Mouse (Mus musculus): Measurements from ENCODE around the gene Grik3. TPM values are rescaled to one million over a fixed set of nuclear protein-coding genes. Genes with fewer than 3 reads are reported as not detected.

The Grik3 gene
- total RNA-seq, 1 experiment from 2014 or later: 0.39 TPM

GRCm38 (mm10) chr4:125545768-125546220 is 55.3 kb downstream of the Grik3 start:
- DNase-seq: no peak

- DNase-seq: no peak
These were observed 57.7 kb downstream of the Grik3 start for GRCm38 (mm10) chr4:125548190-125548589.

- DNase-seq: no peak
These were observed 63.3 kb downstream of the Grik3 start for GRCm38 (mm10) chr4:125553754-125554153.

DNA sequence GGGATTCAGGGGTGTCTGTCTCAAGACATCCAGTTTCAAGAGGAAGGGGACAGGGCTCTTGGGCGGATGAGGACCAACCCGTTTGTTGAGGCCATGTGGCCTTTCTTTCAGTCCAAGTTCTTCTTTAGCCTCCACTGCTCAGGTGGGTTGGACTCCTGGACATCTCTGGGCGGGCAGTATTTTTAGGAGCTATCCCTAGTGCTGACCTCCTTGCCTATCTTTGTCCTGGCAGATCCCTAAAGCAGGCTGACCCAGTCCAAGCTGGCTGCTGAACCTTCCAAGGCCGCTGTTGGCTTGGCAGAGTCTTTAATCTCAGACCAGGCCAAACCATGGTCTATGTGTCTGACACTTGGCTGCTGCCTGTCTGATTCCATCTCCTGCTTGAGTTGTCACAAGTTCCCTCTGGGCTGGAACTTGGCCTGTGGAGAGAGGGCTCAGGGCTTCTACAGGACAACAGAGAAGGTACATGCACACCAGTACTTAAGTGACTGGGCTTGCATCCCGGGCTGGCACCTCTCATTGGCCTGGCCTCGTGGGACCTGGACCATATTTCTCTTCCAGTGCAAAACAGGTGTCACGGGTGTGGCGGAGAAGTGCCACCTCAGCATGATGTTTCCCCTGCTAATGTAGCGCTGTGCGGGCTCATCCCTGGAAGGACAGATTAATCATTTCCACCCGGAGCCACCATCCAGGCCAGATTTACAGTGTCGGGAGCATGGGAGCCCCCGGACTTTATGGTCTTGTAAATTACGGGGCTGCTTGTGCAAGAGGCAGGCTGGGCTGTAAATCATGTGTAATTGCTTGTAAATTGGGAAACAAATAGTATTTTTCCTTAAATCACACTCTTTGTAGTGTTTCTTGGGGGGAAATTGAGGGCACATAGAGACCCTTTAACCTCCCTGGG is 66.2 kb downstream of the Grik3 start:
- DNase-seq: no peak

- no peak for DNase-seq
These were observed 69.1 kb downstream of the Grik3 start for GRCm38 (mm10) chr4:125559564-125559963.

DNA sequence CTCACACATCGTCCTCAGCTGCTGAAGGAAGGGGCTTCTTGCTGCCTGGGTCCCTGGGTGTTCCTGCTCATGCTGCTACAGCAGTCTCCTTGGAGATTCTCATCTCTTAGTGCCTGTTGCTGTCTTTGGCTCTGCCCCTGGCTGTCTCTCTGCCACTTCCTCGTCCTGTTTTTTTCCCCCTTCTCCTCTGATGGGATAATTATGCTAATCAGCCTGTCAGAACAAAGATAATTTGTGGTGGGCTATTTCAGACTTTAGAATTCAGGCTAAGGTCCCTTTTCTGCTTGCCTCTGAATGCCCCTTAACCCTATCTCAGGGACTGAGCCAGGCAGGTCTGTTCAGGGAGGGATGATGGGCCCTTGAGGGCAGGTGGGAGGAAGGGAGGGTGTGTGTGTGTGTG is 70.3 kb downstream of the Grik3 start:
- no peak for DNase-seq

DNA sequence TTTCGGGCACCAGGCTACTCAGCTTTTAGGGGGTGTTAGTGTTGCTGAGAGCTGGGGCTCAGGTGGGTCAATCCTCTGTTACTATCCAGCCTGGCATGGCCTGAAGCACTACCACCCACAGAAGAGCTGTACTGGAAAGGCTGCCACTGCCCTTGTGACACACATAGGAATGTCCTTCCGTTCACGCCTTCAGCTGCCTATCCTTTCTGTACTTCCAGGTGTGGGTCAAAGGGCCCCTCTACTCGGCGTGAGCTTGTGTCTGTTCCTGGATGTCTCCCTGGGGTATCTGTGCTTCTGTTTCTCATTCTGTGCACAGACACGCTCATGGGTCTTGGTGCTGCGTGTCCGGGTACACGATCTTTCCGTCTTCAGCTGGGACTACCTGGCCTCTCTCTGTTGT is 73.1 kb downstream of the Grik3 start:
- no peak for DNase-seq

GRCm38 (mm10) chr4:125564008-125564710 is 73.7 kb downstream of the Grik3 start:
- DNase-seq: no peak

DNA sequence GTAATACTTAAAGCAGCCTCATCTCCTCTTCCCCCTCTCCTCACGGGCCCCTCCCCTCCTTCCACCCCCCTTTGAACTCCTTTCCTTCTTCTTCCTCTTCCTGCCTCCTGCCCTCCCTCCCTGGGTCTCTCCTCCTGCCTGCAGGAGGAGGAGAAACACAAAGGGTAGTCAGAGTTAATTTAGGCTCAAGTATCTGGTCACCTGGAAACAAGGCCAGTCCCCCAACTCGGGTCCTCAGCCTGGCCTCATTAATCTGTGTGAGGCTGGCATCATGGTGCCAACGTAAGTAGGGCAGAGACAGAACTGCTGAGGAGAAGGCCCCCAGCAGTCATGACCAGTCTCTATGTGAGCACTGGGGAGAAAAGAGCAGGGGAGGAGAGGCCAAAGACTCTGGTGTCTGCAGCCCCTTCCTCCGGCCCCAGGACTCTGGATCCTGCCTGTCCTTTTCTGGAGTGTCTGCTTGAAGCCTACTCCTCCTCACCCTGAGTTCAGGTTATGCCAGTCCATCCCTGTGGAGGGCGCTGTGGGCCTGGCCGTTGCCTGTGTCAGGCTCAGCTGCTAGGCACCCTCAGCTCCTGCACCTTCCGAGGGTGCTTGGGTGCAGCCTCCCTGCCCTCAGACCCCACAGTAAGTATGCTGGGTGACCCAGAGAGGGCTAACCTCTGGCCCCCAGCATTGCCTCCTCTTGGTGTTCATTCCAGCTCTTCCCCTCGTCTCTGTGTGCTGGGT is 75.4 kb downstream of the Grik3 start:
- DNase-seq: no peak

DNA sequence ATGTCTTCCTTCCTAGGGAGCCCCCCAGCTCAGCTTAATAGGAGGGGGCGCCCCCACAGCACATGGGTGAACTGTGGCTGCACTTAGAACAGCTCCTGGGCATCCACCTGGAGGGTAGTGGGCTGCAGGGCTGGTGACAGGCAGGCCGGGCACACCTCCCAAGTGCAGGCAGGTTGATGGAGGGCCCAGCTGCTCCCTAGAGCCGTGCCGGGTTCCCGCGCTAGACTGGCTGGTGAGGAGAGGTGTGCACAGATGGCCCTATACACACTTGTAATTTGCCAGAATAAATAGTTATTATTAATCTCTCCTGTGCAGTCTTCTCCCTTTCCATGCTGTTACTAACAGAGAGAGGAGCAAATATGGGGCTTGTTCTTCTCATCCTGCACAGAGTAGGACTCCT is 77.7 kb downstream of the Grik3 start:
- DNase-seq: no peak

DNA sequence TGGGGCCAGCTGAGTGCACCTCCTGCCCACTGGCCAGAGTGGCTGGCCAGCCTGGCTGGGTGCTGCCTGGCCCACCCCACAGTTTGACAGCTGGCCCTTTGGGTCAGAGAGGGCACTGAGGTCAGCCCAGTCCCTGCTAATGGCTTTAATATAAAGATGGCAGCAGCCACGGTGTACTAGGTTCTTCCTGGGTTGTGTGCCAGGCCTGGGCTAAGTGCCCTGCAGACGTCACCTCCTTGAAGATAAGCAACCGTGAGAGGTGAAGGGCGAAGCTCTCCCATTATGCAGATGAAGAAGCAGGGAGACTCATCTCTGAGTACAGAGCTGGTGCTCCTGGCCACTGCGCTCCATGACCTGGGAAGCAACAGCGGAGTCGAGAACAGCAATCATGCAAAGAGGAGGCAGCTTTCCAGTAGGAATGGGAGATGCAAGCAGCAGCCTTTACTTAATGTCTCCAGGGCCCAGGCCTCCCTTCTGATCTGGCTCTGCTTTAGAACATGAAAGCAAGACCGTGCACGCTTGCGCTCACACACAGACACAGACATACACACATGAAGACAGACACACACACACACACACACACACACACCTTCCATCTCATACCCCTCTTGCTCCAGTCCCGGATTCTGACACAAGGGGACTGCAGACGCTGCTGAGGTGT is 81.3 kb downstream of the Grik3 start:
- DNase-seq: no peak

DNA sequence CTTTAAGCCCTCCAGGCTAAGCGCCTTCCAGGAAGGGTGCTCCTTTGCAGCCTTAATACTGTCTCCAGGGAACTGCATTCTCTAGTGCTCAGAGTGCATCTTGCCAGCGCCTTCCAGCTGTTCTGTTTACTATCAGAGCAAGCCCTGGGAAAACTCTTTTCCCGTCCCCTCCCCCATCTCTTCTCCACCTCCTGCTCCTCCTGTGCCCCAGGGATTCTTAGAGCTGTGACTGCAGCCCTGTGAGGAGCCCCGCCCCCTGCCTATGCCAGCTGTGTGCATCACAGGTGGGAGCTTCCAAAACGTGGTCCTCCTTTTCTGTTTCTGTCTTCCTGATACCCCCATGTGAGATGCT is 81.8 kb downstream of the Grik3 start:
- DNase-seq: no peak

DNA sequence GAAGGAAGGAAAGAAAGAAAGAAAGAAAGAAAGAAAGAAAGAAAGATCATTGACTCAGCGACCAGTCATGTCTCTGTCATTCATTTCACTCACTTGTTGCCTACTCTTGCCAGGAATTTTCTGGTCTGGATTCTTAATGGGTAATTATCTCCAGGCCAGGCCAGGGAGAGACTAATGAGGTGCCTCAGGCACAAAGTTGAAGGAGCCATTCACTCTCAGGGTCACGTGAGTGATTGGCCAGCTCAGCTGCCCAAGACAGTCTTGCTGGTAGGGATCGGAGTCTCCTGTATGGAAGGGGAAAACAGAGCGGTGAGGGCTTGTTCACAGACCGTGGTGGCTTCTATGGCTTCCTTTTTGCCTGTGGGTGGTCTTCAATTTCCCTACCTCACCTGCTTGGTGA is 82.5 kb downstream of the Grik3 start:
- no peak for DNase-seq

DNA sequence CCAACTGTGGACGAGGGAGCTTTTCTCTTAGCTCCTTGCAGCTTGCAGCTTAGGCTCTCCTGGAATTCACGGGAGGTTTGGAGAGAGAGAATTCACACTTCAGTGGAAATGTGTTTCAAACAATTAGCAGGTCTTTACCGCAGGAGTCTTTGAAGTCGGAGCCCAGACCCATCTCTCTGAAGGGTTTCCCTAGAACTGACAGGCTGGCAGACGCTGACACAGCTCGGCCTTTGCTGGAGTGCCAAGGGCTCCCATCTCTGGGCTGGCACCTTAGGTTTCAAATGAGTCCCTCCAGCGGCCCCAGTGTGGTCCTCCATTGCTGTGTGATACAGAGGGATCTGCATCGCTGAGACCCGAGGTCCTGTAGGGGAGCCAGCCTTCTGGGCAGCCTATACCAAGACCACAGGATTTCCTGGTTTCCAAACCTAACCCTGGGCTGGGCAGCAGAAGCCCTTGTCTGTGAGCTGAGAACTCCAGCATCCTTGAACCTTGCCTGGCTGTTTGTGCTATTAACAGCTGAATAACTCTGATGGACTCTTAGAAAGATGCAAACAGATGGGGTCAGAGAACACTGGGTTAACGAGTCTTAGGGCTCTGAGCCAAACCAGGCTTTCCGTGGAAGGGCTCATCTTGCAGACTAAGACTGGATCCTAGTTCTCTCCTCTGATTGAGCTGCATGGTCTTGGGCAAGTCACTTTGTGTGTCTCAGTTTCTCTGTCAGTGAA is 83.6 kb downstream of the Grik3 start:
- DNase-seq: no peak

- no peak for DNase-seq
These were observed 89.8 kb downstream of the Grik3 start for GRCm38 (mm10) chr4:125580336-125580735.

- DNase-seq: no peak
These were observed 92.8 kb downstream of the Grik3 start for GRCm38 (mm10) chr4:125583272-125583671.

DNA sequence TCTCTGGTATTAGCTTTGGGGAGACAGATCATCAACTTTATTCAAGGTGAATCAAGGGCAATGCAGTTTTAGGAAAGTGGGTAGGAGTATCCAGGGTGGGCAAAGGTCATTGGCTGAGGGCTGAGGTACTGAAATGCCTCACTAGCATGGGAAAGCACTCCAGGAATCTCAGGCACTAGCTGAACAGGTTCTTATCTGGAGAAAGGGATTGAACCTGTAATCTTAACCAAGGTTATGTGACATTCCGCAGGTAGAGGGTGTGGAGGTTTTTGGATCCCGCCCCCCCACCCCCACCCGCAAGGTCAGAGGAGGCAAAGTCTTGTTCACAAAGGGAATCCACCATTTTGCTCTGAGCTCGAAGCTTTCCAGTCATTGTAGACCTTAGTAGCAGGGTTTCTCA is 93.4 kb downstream of the Grik3 start:
- DNase-seq: no peak

- no peak for DNase-seq
These were observed 94.2 kb downstream of the Grik3 start for GRCm38 (mm10) chr4:125584676-125585075.

DNA sequence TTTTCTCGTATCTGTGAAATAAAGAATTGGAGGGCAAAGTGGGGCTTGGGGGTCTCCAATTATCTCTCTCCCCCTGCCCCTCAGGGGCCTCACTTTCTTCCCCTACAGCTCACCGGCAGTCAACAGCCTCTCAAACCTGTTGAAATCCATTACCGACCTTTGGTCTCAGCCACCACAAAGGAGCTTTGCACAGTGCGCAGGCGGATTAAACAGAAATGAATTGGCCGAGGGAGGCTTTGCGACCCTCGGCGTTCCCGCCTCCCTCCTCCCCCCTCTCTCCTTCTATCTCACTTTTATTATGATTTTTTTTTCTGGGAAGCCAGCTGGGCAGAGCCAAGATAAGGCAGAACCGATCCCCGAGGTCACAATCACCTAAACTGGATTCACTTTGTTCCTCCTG is 97.1 kb downstream of the Grik3 start:
- no peak for DNase-seq

- peak; percentile 52 for DNase-seq
These were observed 99.9 kb downstream of the Grik3 start for GRCm38 (mm10) chr4:125590241-125590919.

- no peak for DNase-seq
These were observed 102.2 kb downstream of the Grik3 start for GRCm38 (mm10) chr4:125592663-125593062.
